Mouse (Mus musculus) cerebellum, adult 11-12 months (tissue): ENCODE results near the gene Tvp23a.

Source experiments
- DNase-seq: peaks from one replicate; pipeline ENCODE4 v3.0.0; 2022

The Tvp23a gene

GRCm38 (mm10) chr16:10388634-10389365, 58.4 kb downstream of the Tvp23a start:
- no peak for DNase-seq

- DNase-seq, result no peak
Observed at GRCm38 (mm10) chr16:10385261-10385660, 61.9 kb downstream of the Tvp23a start.

GRCm38 (mm10) chr16:10384544-10384943, 62.6 kb downstream of the Tvp23a start:
- DNase-seq, result no peak

GRCm38 (mm10) chr16:10384060-10384497, 63.1 kb downstream of the Tvp23a start:
- no peak for DNase-seq

- no peak for DNase-seq
Observed at GRCm38 (mm10) chr16:10379531-10379930, 67.6 kb downstream of the Tvp23a start.

GRCm38 (mm10) chr16:10377286-10377685, 69.9 kb downstream of the Tvp23a start:
- no peak for DNase-seq

- no peak for DNase-seq
Observed at GRCm38 (mm10) chr16:10374254-10375011, 72.7 kb downstream of the Tvp23a start.

- peak; percentile 12 for DNase-seq
Observed at GRCm38 (mm10) chr16:10372372-10372771, 74.8 kb downstream of the Tvp23a start.
